Mouse (Mus musculus): Measurements from ENCODE around the gene Trpc7.

The Trpc7 gene

DNA sequence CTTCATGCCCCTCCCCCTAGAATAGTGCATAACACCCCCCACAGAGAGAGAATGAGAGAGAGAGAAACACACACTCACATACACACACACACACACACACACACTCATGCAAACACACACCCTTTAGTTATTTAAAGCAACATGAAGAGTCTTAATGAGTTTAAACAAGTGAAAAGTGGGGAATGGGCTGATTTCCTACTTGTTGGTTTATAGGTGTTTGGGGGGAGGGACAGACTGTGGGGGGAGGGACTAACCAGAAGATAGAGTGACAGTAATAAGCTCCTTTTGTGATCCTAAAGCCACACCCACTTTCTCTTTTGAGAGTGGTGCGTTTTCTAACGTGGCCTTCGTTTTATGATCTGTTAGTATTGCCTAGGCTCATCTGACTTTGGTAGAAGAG is at the start of gene Trpc7:
Gene Trpc7, minus strand, starts transcription at position 101 of the 400 bp plus-strand sequence.
- no peak for DNase-seq (ENCODE audit: low read depth, low spot score)

DNA sequence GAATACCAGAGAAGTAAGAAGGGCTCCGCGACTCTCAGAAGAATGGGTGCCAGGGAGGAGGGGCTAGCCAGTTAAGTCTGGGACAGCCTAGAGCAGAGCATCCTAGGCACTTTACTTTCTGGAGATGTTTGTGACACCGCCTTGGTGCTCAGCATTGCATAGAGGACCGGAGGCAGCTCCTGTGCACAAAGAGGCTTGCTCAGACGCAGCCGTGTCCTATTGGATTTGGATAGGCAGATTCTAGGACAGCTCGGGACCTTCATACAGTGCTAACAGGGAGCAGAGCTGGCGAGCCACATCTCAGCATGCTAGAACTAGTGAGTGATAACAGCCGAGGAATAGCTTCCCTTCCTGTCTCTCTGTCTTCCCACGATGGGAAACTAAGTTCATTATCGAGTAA is 43.5 kb upstream of the Trpc7 start:
- DNase-seq (ENCODE audit: low read depth, low spot score): no peak

DNA sequence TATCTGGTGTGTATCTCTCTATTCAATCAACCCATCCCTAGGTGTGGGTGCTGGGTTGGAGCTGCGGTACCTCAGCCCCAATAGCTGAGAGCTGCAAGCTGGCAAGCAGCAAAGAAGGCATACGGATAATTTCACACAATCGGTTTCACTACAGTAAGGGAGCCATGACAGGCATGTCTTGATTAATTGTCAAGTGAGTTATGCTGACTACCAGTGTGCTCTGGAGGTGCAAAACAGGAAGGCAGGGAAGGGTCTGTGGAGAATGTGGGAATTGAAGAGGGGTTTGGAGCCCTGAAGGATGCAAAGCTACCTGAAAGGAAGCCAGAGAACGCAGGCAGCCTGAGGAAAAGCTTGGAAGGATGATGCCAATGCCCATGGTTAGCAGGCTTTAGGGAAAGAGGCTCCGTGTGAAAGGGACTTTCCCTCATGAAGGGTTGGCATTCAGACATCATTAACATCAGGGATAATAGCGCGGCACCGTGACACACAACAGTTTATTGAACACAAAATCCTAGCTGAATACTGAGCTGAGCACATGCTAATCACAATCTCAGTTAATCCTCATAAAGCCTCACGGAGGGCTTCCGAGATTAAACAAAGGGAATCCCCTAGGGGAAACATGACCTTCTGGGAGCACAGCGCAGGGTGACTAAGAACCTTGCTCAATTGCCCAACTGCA is 38.2 kb upstream of the Trpc7 start:
- no peak for DNase-seq (ENCODE audit: low read depth, low spot score)

DNA sequence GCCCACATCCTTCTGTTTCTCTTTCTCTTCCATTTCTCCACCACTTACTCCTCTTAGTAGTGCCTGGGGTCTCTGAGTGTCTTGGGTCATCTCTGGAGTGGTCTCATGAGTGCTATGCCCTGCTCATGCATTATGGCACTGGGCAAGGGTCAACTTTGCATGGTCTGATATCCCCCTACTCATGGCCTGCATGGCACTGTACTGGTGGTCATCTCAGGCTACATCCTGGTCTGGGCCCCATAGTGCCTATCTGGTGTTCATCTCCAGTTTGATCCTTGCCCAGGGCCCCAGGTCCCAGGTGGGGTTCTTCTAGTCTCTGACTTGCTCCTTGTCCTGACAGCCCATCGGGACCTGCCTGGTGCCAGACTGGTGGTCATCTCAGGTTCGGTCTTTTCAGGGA is 34.6 kb upstream of the Trpc7 start:
- no peak for DNase-seq (ENCODE audit: low read depth, low spot score)

DNA sequence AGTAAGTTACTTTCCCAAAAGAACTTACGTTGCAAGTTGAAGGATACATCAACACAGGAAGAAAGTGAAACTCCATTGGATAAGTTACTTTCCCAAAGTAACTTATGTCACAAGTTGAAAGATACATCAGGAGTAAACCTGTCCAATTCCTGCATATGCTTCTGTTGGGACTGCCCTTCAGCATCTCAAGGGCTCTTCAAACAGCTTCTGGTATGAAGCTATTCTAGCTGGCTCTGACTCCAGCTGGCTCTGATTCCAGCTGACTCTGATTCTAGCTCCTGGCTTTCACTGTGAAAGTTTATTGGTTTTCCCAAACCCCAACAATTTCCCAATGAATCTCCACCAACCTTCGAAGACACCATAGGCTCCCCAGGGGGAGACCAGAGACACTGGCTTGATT is 27.2 kb upstream of the Trpc7 start:
- DNase-seq (ENCODE audit: low read depth, low spot score): no peak

DNA sequence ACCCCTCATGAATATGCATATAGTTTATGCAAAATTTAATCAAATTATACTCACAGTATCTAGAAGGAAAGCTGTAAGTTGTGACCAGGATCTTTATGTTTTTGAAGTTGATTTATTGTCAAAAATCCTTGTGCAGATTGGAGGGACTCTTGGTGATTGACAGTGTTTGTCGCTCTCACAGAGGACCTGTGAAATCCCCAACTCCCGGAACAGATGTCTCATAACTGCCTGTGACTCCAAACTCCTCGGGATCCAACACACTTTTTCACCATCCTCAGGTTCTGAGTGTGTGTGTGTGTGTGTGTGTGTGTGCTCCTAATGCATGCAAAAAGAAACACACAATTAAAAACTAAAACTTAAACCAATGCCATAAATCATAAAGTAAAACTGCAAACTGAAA is 25.5 kb upstream of the Trpc7 start:
- no peak for DNase-seq (ENCODE audit: low read depth, low spot score)

DNA sequence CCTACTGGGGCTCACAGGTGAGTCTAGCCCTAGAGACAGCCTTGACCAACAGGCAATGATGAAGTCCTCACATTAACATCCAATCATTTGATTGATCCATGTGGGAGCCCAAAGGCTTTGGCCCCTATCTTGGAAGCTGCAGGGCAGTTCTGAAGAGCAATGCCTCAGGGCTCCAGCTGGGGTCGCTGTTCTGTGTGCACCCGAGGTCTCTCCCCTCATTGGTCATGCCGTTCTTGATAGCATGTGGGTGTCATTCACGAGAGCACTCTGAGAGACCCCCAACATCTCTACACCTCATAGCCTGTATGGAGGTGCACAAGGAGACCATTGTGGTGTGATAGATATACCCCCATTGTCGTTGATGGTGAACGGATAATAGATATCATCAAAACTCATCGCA is 18.9 kb upstream of the Trpc7 start:
- DNase-seq (ENCODE audit: low read depth, low spot score): no peak

DNA sequence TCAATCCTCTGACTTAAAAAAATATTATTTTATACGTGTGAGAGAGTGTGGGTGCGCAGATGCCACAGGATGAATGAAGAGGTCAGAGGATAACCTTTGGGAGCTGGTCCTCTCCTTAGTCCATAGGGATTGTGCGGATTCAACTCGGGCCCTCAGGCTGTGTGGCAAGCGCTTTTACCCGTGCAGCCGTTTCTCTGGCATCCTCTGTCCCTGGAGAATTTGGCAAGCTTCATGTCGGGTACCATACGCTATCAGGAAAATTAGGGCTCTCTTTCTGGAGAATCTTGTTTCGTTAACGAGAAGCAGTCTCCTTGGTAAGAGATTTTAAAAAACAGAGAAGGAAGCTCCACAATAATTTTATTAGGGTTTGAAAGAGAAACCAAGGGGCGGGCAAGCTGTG is 15.3 kb upstream of the Trpc7 start:
- DNase-seq (ENCODE audit: low read depth, low spot score): no peak

DNA sequence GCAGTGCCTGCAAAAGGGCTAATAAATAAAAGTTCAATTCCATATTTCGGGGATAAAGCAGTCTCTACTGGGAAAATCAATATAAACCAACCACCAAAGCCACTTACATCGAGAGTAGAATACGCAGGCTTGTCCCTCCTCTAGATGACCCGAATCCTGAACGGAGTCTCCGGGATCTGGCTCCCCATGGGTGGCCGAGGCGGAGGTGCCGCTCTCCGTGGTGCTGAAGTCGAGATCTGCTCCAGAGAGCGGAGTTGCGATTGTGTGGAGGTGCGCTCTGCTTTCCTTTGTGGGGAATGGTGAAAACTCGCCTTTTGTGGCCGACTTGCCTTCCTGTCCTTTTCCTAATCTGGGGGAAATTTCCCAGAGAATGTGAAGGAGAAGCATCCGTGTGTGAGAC is 407 bp downstream of the Trpc7 start:
- peak; percentile 79 for DNase-seq (ENCODE audit: low read depth, low spot score)

DNA sequence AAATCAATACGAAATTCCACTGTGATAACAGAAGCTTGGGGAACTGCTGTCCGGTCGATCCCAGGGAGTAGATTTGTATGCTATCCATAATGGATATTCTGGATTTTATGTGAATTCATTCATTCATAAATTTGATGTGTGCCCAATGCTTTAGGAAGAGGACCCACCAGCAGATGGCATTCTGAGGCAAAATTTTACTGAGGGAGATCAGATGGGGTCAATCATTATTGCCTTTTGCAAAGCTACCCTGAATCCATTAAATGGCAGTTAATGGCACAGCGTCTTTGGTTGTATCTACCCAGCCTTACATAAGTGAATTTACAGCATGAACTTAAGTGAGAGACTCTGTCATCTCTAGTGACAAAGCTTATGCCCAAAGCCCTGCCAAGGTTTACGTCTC is 1.2 kb downstream of the Trpc7 start:
- no peak for DNase-seq (ENCODE audit: low read depth, low spot score)

DNA sequence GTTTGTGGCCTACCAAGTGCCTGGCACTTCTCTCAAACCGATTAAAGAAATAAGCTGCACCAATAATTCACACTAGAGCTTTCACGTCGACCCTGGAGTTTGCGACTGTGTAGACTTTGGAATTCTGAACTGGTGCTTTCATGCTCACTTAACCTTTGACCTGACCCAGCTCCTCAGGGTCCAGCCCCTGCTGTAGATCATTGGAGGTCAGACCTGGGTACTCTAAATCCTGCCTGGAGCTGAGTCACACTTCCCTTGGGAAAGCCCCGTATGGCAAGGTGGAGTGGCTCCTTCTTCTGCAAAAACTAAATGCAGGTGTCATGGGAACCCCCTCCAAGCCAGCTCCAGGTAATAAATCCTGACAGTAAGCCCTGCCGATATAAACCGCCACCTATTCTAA is 5.9 kb downstream of the Trpc7 start:
- DNase-seq (ENCODE audit: low read depth, low spot score): no peak

DNA sequence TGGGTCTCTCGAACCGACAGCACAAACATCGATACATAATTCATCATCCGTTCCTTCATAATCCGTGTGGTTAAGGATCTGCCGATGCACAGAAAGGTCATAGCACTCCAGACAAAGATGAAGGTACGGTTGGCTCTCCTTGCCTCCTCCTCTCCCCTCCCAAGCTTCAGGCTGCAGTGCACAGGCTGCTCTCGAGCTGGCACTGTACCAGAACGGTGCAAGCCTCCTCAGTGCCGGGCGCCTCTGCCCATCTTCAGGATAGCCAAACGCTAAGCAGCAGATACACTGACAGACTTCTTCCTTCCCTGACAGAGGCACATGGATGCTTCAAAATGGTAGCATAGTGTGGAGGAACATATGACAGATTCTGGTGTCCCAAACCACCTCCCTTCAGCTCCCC is 12.9 kb downstream of the Trpc7 start:
- DNase-seq (ENCODE audit: low read depth, low spot score): no peak

DNA sequence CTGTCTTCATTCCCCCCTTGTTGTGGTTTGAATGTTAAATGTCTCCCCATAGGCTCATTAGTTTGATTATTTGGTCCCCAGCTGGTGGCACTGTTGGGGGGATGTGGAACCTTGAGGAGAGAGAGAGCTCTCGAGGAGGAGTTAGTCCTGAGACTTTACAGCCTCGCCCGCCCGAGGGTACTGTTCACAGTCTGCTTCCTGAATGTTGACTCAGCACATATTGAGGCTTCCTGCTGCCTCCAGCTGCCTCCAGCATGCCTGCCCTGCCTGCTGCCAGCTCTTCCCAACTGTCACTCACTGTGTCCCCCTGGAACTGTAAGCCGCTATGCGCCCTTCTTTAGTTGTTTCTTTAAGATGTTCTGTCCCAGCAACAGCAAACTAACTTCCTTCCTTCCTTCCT is 31.2 kb downstream of the Trpc7 start:
- no peak for DNase-seq (ENCODE audit: low read depth, low spot score)

DNA sequence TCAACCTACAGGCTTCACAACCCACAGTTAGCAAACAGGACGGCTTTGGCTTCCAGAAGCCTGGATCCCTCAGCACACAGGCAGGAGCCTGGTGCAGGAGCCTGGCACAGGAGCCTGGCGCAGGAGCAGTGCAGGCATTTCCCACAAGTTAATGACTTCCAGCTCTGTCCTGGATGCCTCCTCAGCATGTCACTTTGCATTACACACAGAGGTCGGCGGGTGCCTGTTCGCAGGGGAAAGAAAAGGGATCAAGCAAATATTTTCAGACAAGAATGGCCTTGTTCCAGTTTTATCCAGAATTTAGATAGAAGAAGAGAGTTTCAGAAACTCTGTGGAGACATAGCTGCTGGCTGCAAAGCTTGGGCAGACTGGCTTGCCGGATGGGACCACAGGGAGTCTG is 33.8 kb downstream of the Trpc7 start:
- DNase-seq (ENCODE audit: low read depth, low spot score): no peak

DNA sequence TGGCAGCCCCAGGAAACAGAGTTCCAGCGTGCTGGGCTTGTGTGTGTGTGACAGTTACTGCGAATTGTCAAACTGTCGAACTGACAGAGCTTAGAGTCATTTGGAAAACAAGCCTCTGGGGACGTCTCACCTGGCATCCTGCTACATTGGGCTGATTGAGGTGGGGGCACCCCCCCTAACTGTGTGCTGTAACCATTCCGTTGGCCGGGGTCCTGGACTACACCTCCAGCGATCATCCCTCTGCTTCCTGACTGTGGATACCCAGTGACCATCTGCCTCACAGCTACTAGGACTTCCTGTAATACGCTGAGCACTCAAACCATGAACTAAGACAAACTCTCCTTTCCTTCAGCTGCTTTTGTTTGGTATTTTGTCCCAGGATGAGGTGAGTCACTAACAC is 41.3 kb downstream of the Trpc7 start:
- no peak for DNase-seq (ENCODE audit: low read depth, low spot score)

DNA sequence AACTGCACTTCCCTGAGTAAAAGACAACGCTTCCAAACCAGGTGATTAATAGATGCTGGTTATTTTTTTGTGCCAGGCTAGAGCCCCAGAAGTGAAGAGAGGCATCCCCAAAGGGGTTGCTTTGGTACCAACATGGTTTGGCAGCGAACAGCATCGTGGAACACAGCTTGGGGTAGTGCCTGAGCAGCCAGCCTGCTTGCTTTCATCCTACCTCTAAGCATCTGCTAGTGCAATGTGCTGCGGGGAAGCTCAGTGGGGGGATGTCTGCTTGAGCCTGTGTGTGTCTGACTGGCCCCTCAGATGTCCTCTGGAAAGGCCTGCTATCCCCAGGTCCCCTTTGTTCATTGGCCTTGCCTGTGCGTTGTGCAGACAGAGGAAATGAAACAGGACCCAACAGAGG is 42.4 kb downstream of the Trpc7 start:
- DNase-seq (ENCODE audit: low read depth, low spot score): no peak

DNA sequence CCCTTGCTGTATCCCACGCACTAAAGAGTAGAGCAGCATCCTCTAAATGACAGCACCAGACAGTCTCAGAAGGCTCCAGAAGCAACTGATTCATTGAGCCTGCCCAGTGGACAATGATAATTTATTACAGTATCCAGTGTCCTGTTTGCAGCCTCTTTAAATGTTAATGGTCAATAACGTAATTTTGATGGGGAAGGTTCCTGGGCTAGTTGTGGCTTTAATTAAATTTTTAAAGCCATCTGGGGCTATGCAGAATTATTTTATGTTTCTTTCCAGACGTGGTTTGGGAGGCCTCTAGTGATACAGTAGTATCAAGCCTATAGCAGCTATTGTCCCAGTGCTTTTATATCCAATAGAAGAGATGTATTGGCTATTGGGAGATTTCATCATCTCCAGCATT is 49.9 kb downstream of the Trpc7 start:
- no peak for DNase-seq (ENCODE audit: low read depth, low spot score)

DNA sequence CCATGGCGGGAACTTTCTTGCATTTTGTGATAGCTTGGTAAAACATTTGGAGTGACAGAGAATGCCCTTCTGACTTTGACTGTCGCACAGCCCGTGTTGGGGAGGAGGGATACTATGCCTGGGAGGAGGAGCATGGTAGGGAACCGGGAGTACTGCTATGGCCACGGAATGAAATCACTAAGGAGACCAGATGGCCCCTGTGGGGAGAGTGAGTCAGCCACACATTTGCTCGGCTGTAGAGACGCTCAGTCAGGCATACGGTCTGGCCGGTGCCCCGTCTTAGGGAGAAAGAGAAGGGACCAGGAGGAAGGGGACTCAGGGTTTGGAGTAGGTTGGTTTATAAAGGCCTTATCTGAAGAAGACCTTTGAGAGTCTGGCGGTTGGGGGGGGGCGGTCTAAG is 80.3 kb downstream of the Trpc7 start:
- no peak for DNase-seq (ENCODE audit: low read depth, low spot score)

DNA sequence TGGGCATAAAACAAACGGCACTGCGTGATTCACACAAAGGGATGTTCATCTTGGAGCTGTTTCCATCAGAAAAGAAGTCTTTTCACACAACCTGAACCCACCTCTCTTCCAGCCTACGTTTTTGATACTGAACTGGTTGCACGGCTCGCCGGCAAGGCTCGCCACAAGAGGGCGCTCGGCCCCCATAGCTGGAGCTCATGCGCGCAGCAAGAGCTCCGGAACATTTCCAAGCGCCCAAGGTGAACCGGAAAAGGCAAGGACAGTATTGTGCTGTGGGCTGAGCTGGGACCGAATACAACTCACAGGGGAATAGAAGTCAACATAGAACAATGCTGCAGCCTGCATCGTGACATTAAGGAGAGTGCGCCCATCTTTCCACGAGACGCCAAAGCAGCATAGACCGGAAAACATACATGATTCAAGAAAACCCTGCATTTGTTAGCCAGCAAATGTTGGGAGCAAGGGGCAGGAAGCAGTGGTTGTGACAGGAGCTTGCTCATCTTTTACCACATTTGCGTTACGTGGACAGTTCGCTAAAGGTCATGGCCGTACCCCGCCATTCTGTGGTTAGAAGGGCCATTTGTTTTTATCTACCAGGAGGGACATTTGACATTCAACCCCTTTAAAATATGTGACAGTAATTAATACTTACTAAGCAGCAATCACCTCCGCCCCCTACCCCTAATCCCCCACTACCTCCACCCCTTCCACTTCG is 88.9 kb downstream of the Trpc7 start:
- DNase-seq (ENCODE audit: low read depth, low spot score): peak; percentile 83

DNA sequence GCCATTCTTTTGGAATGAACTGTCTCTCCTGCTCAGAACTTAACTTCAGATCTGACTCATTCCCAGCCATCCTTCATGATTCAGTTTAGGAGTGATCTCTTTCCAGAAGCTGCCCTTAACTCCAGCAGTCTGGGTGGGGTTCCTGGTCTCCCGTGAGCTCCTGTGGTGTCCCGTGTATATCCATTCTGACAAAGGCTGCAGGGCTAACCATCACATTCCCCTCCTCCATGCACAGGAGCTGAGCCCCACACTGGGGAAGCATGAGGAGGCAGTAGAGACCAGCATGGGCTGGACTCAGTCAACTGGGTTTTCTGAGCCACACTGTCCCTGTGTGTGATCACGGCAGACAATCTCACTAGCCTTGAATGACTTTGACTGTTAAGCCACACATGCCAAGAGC is 90.7 kb downstream of the Trpc7 start:
- DNase-seq (ENCODE audit: low read depth, low spot score): no peak

DNA sequence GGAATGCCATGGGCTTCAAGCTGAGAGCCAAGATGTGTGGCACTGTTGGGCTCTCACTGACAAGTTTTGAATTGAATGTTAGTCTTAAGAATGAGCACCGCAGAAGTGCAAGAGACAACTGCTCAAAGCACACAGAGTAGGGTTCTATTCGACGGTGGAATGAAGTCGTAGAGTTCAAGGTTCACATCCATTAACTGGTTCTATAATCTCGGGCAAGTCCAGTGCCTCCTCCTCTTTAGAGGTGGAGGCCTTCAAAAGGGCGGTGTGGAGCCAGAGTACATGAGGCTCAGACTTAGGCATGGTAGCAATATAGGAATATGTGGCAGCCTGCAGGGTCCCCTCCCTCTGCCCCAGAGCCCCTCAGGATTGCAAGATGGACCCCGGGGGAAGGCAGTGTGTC is 98.3 kb downstream of the Trpc7 start:
- DNase-seq (ENCODE audit: low read depth, low spot score): no peak

DNA sequence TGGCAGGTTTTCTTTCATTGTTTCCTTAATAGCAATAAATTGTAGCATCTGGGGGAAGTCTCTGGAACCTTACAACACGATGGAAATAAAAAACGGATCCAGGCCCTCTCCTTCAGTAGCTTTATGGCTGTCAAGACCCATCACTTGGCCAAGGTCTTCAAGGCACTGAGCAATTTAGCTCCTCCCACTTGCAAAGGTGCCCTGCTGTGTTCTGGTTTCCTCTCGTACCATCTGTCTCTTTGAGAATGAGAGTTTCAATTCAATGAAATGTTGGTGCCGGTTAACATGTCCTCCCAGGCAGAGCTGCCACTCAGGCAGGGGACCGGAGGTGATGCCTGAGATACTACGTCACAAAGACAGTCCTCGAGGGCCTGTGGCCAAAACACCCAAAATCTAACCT is 100.3 kb downstream of the Trpc7 start:
- no peak for DNase-seq (ENCODE audit: low read depth, low spot score)

DNA sequence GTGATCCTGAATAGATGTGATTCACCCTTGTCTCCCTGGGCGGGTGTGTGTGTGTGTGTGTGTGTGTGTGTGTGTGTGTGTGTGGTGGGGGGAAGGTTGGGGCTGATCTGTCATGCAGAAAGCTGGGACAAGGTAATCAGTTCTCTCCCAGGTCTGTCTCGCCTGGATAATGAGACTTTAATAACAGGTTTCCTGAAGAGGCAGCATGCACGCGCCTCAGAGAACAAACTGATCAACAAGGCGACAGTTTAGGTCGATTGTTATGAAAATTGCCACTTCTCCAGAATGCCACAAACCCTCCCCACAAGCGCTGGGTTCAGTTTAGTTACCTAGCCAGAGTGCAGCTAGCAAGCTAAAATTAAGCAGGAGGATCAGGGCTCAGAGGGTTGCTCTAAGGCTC is 101.4 kb downstream of the Trpc7 start:
- no peak for DNase-seq (ENCODE audit: low read depth, low spot score)

DNA sequence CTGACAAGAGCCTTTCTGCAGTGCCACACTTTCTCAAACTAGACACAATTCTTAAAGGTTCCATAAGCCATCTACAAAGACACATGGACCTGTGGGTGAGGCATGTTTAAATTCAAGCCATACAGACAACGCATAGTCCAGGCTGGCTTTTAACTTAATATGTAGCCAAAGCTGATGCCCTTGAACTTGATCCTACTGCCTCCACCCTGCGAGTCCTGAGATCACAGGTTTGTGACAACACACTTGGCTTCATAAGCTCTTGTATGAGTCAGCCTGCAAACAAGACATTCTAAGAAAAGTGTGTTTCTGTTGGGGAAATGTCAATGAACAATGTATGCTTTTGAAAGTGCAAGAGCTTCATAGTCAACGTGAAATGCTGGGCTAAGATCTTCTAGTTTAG is 102.9 kb downstream of the Trpc7 start:
- DNase-seq (ENCODE audit: low read depth, low spot score): no peak

Data from forelimb bud, embryonic 11.5 days (tissue).